Mouse (Mus musculus) G1E-ER4 (cell line): Measurements from ENCODE around the gene Ccdc113. TPM values are rescaled to one million over a fixed set of nuclear protein-coding genes. Genes with fewer than 3 reads are reported as not detected.

ENCODE experiments used
- GATA1 ChIP-seq: IDR thresholded peaks from one replicate; pipeline ENCODE4 v1.8.0; 2012; ENCODE audit warnings: low read length, inconsistent platforms
- polyA plus RNA-seq: library from polyadenylated mRNA; stranded (reverse); fragments of >175 nt; gene quantifications from 2 replicates; pipeline ENCODE4 v1.2.3, GENCODE M21; 2012

Gene Ccdc113
- polyA plus RNA-seq, 1 experiment = not detected

GRCm38 (mm10) chr8:95573146-95573545 lies 39.3 kb downstream of the Ccdc113 start:
- TF ChIP-seq GATA1 = no peak

- TF ChIP-seq GATA1 = no peak
These were observed 42.4 kb downstream of the Ccdc113 start, which contains the start of gene Prss54 for GRCm38 (mm10) chr8:95576240-95576639. Gene Prss54 (minus strand): TSS chr8:95576340.

- no peak for TF ChIP-seq GATA1
These were observed 53.5 kb downstream of the Ccdc113 start for GRCm38 (mm10) chr8:95587339-95587738.

- TF ChIP-seq GATA1 = no peak
These were observed 55.4 kb downstream of the Ccdc113 start for GRCm38 (mm10) chr8:95589282-95589681.

- no peak for TF ChIP-seq GATA1
These were observed 56.7 kb downstream of the Ccdc113 start for GRCm38 (mm10) chr8:95590539-95590938.

- TF ChIP-seq GATA1 = no peak
These were observed 58.4 kb downstream of the Ccdc113 start for GRCm38 (mm10) chr8:95592131-95592780.

- no peak for TF ChIP-seq GATA1
These were observed 59.8 kb downstream of the Ccdc113 start for GRCm38 (mm10) chr8:95593439-95594393.

- no peak for TF ChIP-seq GATA1
These were observed 61.2 kb downstream of the Ccdc113 start for GRCm38 (mm10) chr8:95595131-95595530.

- no peak for TF ChIP-seq GATA1
These were observed 63.0 kb downstream of the Ccdc113 start for GRCm38 (mm10) chr8:95596841-95597241.

GRCm38 (mm10) chr8:95599861-95600260 lies 66.0 kb downstream of the Ccdc113 start:
- TF ChIP-seq GATA1 = no peak

GRCm38 (mm10) chr8:95601306-95601705 lies 67.4 kb downstream of the Ccdc113 start:
- TF ChIP-seq GATA1 = no peak

GRCm38 (mm10) chr8:95602168-95602567 lies 68.3 kb downstream of the Ccdc113 start:
- TF ChIP-seq GATA1 = no peak

GRCm38 (mm10) chr8:95607210-95607609 lies 73.3 kb downstream of the Ccdc113 start:
- TF ChIP-seq GATA1 = no peak

Other genes starting within 250 kb of the Ccdc113 start
- gene Cngb1, start 227.5 kb upstream of the Ccdc113 start, polyA plus RNA-seq = not detected in 2 replicates
- gene Tepp, start 223.5 kb upstream of the Ccdc113 start, polyA plus RNA-seq = not detected in 2 replicates
- gene Zfp319, start 202.1 kb upstream of the Ccdc113 start, polyA plus RNA-seq = 6.7 and 6.9 TPM in 2 replicates
- 16.0 and 19.1 TPM in 2 replicates for gene Usb1, start 201.8 kb upstream of the Ccdc113 start, polyA plus RNA-seq
- gene Mmp15, start 181.8 kb upstream of the Ccdc113 start, polyA plus RNA-seq = 0.04 and 0.17 TPM in 2 replicates
- gene Cfap20, start 99.2 kb upstream of the Ccdc113 start, polyA plus RNA-seq = 25.9 and 32.6 TPM in 2 replicates
- 39.3 and 42.1 TPM in 2 replicates for gene Csnk2a2, start 44.0 kb upstream of the Ccdc113 start, polyA plus RNA-seq
- not detected in 2 replicates for gene Prss54, start 42.3 kb downstream of the Ccdc113 start, polyA plus RNA-seq
- gene Gins3, start 99.4 kb downstream of the Ccdc113 start, polyA plus RNA-seq = 10.3 and 12.8 TPM in 2 replicates
- 0.05 TPM in 1 of 2 replicates, not detected in the other for gene Ndrg4, start 142.9 kb downstream of the Ccdc113 start, polyA plus RNA-seq
- gene Setd6, start 181.8 kb downstream of the Ccdc113 start, polyA plus RNA-seq = 19.3 and 22.8 TPM in 2 replicates